Mouse (Mus musculus): Measurements from ENCODE around the gene Tmem63c.

- TF ChIP-seq POLR2A (IDR thresholded peaks at IDR 0.05; ENCODE audit: low read depth, low read length) (no peak), CTCF (IDR thresholded peaks at IDR 0.05; ENCODE audit: extremely low read depth, insufficient read depth, insufficient read length, insufficient replicate concordance) (no peak)
These were observed 5.2 kb downstream of the Tmem63c start for GRCm38 (mm10) chr12:87026109-87026870.
